Mouse (Mus musculus): ENCODE measurements at regions not wholly inside any gene's neighbourhood (a gene's known extent, or its start where the extent isn't known, plus 50 kb on each side); places are given as distances from the start of the nearest gene placed in this dataset.
A peak's percentile ranks its signal among the peaks of the same experiment; 100 is the strongest.

- no peak for DNase-seq (ENCODE audit: extremely low spot score in 1 of 2, low spot score in 2 of 2)
- intact Hi-C loops (cut with DNase I), result no loop called here
Measured at GRCm38 (mm10) chr14:106550150-106550549, 444.2 kb downstream of the Trim52 start.

GRCm38 (mm10) chr14:106579281-106579680 is 473.3 kb downstream of the Trim52 start:
- no peak for DNase-seq (ENCODE audit: extremely low spot score in 1 of 2, low spot score in 2 of 2)
- intact Hi-C loops (cut with DNase I), result no loop called here

DNA sequence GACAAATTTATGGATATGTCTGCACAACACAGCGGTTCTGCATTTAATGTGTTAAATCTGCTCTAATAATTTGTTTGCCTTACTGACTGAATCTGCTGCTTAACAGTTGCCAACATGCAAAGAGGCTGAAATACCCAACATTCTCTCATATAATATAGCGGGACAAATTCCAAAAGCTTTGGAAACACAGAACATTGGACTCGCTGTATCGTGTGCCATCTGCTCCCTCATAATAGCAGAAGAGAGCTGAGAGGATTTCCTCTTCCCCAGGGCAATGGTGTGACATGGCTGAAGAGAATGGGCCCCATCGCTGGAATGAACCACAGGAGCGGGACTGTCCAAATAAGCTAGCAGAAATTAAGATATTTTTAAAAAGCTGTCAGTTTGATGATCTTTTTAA is 475.9 kb downstream of the Trim52 start:
- peak in 1 of 2 experiments; percentile 5 for DNase-seq (ENCODE audit: extremely low spot score in 1 of 2, low spot score in 2 of 2)

DNA sequence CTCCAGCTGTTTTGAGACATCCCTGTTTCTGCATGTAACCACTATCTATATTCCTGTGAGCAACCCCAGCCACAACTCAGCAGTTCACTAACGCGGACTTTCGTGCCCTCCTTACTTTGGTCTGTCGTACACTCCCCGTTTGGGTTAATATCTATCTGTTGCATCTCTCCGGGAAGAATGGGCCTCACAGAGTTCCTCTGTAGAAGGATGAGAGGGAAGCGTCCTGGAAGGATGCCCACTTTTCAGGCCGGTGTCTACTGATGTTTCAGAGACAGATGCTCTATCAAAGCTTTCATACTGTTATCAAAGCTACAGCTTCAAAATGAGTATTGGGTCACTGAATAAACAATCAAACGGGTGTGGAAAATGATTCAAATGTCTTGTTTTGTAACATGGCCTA is 487.4 kb downstream of the Trim52 start:
- intact Hi-C loops (cut with DNase I), result no loop called here
- DNase-seq (ENCODE audit: extremely low spot score in 1 of 2, low spot score in 2 of 2), result peak in 1 of 2 experiments; percentile 22

More for the DNA sequence above, 475.9 kb downstream of the Trim52 start:
- intact Hi-C loops (cut with DNase I), result no loop called here

DNA sequence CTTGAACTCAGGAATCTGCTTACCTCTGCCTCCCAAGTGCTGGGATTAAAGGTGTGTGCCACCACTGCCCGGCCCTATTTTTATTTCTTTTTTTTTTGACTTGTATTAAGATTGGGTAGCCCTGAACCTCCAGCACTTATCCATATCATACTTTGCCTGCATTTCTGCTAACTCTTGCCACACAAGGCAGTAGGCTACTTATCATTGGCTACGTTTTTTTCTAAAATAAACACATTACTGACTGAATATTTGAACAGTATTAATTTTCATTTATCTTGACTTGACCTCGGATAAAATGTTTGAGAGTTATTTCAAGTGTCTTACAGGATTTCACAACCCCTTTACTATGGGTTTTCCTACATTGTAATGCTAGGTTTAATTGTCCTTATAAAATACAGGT is 488.0 kb downstream of the Trim52 start:
- intact Hi-C loops (cut with DNase I), result no loop called here
- no peak for DNase-seq (ENCODE audit: extremely low spot score in 1 of 2, low spot score in 2 of 2)

DNA sequence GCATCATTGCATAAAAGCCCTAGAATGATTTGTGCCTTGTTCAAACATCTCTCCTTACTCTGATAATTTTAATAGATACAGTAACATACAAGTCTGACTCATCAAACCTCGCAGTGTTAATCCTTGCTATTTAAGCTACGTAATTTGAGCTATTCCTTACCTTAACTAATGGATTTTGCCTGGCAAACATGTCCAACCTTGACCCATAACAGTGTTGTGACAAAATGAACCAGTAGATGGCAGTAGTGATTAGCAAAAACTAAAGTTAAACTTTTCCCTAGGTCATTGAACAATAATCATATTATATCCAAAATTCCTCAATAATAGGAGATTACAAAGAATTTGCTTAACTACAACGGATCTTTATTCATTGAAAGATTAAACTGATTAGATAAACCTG is 501.0 kb downstream of the Trim52 start:
- peak in 1 of 2 experiments; percentile 37 for DNase-seq (ENCODE audit: extremely low spot score in 1 of 2, low spot score in 2 of 2)
- intact Hi-C loops (cut with DNase I), result no loop called here

DNA sequence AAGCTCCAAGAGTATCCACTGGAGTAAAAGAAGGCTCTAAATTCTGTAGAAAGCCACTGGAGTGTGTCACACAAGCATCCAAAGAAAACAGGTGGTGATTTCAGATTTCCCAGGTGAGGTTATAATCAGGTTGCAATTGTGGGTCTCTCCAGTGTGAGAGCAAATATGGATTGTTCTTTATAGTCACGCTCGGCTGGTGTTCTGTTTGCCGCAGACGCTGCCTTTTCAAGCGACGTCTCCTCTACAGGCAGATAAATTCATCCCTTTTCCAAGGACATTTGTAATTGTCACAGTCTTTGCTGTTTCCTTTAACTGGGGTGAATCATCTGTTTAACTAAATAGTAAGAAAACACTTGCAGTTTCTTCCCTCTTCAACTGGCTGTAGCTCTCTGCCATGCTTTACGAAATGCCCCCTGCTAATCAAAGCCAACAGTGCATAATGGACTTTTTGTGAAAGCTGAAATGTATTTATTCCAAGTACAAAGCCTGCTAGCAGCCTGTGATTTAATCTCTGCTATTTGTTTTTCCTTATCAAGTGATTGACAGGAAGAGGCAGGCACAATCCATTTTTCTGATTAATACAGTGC is 502.4 kb downstream of the Trim52 start:
- intact Hi-C loops (cut with DNase I), result no loop called here
- no peak for DNase-seq (ENCODE audit: extremely low spot score in 1 of 2, low spot score in 2 of 2)
